Mouse (Mus musculus): ENCODE measurements at regions not wholly inside any gene's neighbourhood (a gene's known extent, or its start where the extent isn't known, plus 50 kb on each side); places are given as distances from the start of the nearest gene placed in this dataset.

DNA sequence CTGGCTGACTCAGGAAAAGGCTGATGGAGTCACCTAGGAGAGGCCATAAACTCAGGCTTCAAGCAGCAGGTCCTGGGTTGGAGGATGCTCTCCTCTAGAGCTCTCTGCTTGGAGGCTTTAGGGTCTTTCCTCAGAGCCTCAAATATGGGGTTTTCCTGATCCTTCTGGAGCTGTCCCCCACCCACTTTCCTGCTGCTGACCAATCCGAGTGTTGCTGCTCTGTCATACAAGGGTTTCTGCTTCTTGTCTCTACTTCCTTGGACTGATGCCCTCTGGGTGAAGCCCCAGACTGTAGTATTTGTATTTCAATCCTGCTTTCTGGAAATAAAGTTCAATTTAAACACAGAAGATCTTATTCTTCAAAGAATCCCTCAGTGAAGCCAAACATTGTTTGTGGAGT is 166.7 kb upstream of the Sall1 start:
- no peak for TF ChIP-seq CTCF (IDR thresholded peaks at IDR 0.05; ENCODE audit: insufficient read depth, low read length)
- TF ChIP-seq POLR2A (IDR thresholded peaks at IDR 0.05; ENCODE audit: borderline replicate concordance, extremely low read depth, low read depth, low read length), result no peak

Data from lung, adult 2 months (tissue).